Mouse (Mus musculus): Measurements from ENCODE around the gene Rragd. TPM values are rescaled to one million over a fixed set of nuclear protein-coding genes. Genes with fewer than 3 reads are reported as not detected.

Gene Rragd
- polyA plus RNA-seq, 1 experiment from 2014 or later: 37.1 TPM

GRCm38 (mm10) chr4:33057890-33058687, 75.3 kb downstream of the Rragd start:
- ATAC-seq (ENCODE audit: low FRiP score, low read depth): no peak
- no peak overlapping the region for H3K9ac ChIP-seq
- H3K9me3 ChIP-seq: no peaks in the 10 kb centered on the region
- 86% methylated on average over 11 of the region's 11 CpGs for WGBS
- H3K36me3 ChIP-seq: no peaks in the 10 kb centered on the region
- H3K4me2 ChIP-seq: no peak overlapping the region
- H3K4me1 ChIP-seq (replicated peaks): no peaks in the 10 kb centered on the region
- no peaks in the 10 kb centered on the region for H3K27me3 ChIP-seq
- no peak overlapping the region for H3K27ac ChIP-seq (replicated peaks)
- H3K4me3 ChIP-seq: no peak overlapping the region

- no peak overlapping the region for H3K9ac ChIP-seq
- H3K9me3 ChIP-seq: no peaks in the 10 kb centered on the region
- no peaks in the 10 kb centered on the region for H3K27me3 ChIP-seq
- no peak overlapping the region for H3K4me2 ChIP-seq
- no peaks in the 10 kb centered on the region for H3K4me1 ChIP-seq (replicated peaks)
- H3K4me3 ChIP-seq: no peak overlapping the region
- no peak for ATAC-seq (ENCODE audit: low FRiP score, low read depth)
- 73% methylated on average over 7 of the region's 7 CpGs for WGBS
- no peaks in the 10 kb centered on the region for H3K36me3 ChIP-seq
- H3K27ac ChIP-seq (replicated peaks): no peak overlapping the region
Measured at GRCm38 (mm10) chr4:33061158-33061557, 78.3 kb downstream of the Rragd start.

- WGBS: 93% methylated on average over 4 of the region's 4 CpGs
- Histone ChIP-seq H3K9me3 (no peaks in the 10 kb centered on the region), H3K9ac (no peak within 1 kb of the TSS), H3K27ac (replicated peaks) (no peak within 1 kb of the TSS), H3K4me1 (replicated peaks) (no peaks in the 10 kb centered on the region), H3K4me2 (no peak within 1 kb of the TSS), H3K27me3 (no peaks in the 10 kb centered on the region), H3K4me3 (no peak within 1 kb of the TSS), H3K36me3 (no peaks in the 10 kb centered on the region)
- ATAC-seq (ENCODE audit: low FRiP score, low read depth): no peak
Measured at GRCm38 (mm10) chr4:33062981-33063380, 80.1 kb downstream of the Rragd start, which contains the start of gene Gabrr2. TSS of gene Gabrr2 (plus strand) at chr4:33062999.

GRCm38 (mm10) chr4:33064986-33065385, 82.1 kb downstream of the Rragd start:
- Histone ChIP-seq H3K4me2 (no peak overlapping the region), H3K9ac (no peak overlapping the region), H3K9me3 (no peaks in the 10 kb centered on the region), H3K27ac (replicated peaks) (no peak overlapping the region), H3K4me3 (no peak overlapping the region), H3K27me3 (no peaks in the 10 kb centered on the region), H3K4me1 (replicated peaks) (no peaks in the 10 kb centered on the region), H3K36me3 (no peaks in the 10 kb centered on the region)
- no peak for ATAC-seq (ENCODE audit: low FRiP score, low read depth)
- 83% methylated on average over 6 of the region's 6 CpGs for WGBS

GRCm38 (mm10) chr4:33066223-33066960, 83.6 kb downstream of the Rragd start:
- Histone ChIP-seq H3K4me3 (no peak overlapping the region), H3K27me3 (no peaks in the 10 kb centered on the region), H3K9ac (no peak overlapping the region), H3K4me1 (replicated peaks) (no peaks in the 10 kb centered on the region), H3K36me3 (no peaks in the 10 kb centered on the region), H3K27ac (replicated peaks) (no peak overlapping the region), H3K9me3 (no peaks in the 10 kb centered on the region), H3K4me2 (no peak overlapping the region)
- ATAC-seq (ENCODE audit: low FRiP score, low read depth): no peak
- WGBS: 71% methylated on average over 14 of the region's 14 CpGs

- Histone ChIP-seq H3K4me3 (no peak overlapping the region), H3K27me3 (no peaks in the 10 kb centered on the region), H3K9ac (no peak overlapping the region), H3K4me2 (no peak overlapping the region), H3K36me3 (no peaks in the 10 kb centered on the region), H3K27ac (replicated peaks) (no peak overlapping the region), H3K9me3 (no peaks in the 10 kb centered on the region), H3K4me1 (replicated peaks) (no peaks in the 10 kb centered on the region)
- no peak for ATAC-seq (ENCODE audit: low FRiP score, low read depth)
- WGBS: 100% methylated on average over 3 of the region's 3 CpGs
Measured at GRCm38 (mm10) chr4:33067331-33067730, 84.5 kb downstream of the Rragd start.

- Histone ChIP-seq H3K4me1 (replicated peaks) (no peaks in the 10 kb centered on the region), H3K36me3 (no peaks in the 10 kb centered on the region), H3K27me3 (no peaks in the 10 kb centered on the region), H3K27ac (replicated peaks) (no peak overlapping the region), H3K9me3 (no peaks in the 10 kb centered on the region), H3K9ac (no peak overlapping the region), H3K4me2 (no peak overlapping the region), H3K4me3 (no peak overlapping the region)
- ATAC-seq (ENCODE audit: low FRiP score, low read depth): no peak
- WGBS: 94% methylated on average over 6 of the region's 6 CpGs
Measured at GRCm38 (mm10) chr4:33067826-33068225, 85.0 kb downstream of the Rragd start.

- 68% methylated on average over 6 of the region's 6 CpGs for WGBS
- H3K4me3 ChIP-seq: no peak overlapping the region
- H3K4me2 ChIP-seq: no peak overlapping the region
- no peaks in the 10 kb centered on the region for H3K27me3 ChIP-seq
- no peak overlapping the region for H3K27ac ChIP-seq (replicated peaks)
- ATAC-seq (ENCODE audit: low FRiP score, low read depth): peak; percentile 75
- H3K9ac ChIP-seq: no peak overlapping the region
- no peaks in the 10 kb centered on the region for H3K4me1 ChIP-seq (replicated peaks)
- no peaks in the 10 kb centered on the region for H3K9me3 ChIP-seq
- H3K36me3 ChIP-seq: no peaks in the 10 kb centered on the region
Measured at GRCm38 (mm10) chr4:33068894-33069293, 86.1 kb downstream of the Rragd start.

- no peaks in the 10 kb centered on the region for H3K9me3 ChIP-seq
- no peak overlapping the region for H3K9ac ChIP-seq
- H3K27ac ChIP-seq (replicated peaks): no peak overlapping the region
- no peak for ATAC-seq (ENCODE audit: low FRiP score, low read depth)
- H3K36me3 ChIP-seq: no peaks in the 10 kb centered on the region
- H3K4me2 ChIP-seq: no peak overlapping the region
- no peaks in the 10 kb centered on the region for H3K27me3 ChIP-seq
- WGBS: 90% methylated on average over 6 of the region's 6 CpGs
- no peaks in the 10 kb centered on the region for H3K4me1 ChIP-seq (replicated peaks)
- no peak overlapping the region for H3K4me3 ChIP-seq
Measured at GRCm38 (mm10) chr4:33070326-33070725, 87.5 kb downstream of the Rragd start.

- WGBS: 94% methylated on average over 6 of the region's 6 CpGs
- no peak overlapping the region for H3K27ac ChIP-seq (replicated peaks)
- H3K36me3 ChIP-seq: no peaks in the 10 kb centered on the region
- no peak for ATAC-seq (ENCODE audit: low FRiP score, low read depth)
- H3K27me3 ChIP-seq: no peaks in the 10 kb centered on the region
- H3K4me2 ChIP-seq: no peak overlapping the region
- H3K9ac ChIP-seq: no peak overlapping the region
- no peak overlapping the region for H3K4me3 ChIP-seq
- H3K4me1 ChIP-seq (replicated peaks): no peaks in the 10 kb centered on the region
- H3K9me3 ChIP-seq: no peaks in the 10 kb centered on the region
Measured at GRCm38 (mm10) chr4:33071337-33071736, 88.5 kb downstream of the Rragd start.
